Mouse (Mus musculus): ENCODE measurements around the gene Atp8b5. TPM values are rescaled to one million over a fixed set of nuclear protein-coding genes. Genes with fewer than 3 reads are reported as not detected.

The Atp8b5 gene
- polyA plus RNA-seq, 1 experiment from 2014 or later, result 0.27 TPM

DNA sequence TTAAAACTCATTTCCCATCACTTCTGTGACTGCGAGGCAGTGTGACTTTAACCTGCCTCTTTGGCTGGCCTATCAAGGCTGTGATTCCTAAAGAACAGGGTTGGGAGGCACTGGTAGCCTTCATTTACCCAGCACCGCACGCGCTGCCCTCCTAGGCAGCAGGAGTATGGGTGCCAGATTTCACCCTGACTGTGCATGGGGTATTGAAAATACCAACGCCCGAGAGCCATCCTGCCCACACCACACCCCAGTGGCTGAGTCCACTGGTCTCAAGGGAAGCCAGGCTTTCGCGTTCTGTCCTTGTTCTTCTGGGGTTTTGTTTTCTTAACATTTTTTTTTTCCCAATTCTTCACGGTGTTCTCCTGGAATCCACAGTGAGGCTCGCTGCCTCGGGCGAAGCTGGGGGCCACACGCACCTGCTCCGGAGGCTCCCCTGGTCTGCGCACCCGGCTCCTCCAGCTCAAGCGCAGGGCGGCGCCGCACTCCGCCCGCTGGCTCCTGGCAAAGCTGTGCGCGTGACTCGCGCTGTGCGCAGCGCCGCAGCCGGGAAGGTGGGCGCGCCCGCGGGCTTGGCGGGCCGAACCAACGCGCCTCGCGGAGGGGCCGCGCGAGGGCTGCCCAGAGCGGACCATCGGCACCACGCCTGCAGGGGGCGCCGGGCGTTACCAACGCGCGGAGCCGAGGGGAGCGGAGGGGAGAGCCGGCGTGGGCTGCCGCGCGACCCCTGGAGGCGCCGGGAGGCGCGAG, 114.6 kb downstream of the Atp8b5 start, which contains the start of gene Rusc2:
Rusc2 (plus strand) TSS at position 572 of the 747 bp plus-strand sequence.
- WGBS, result under 1% methylated on average over 63 of the region's 63 CpGs
- Histone ChIP-seq H3K4me1 (ENCODE audit: control insufficient read depth, insufficient read depth, low read length) (peaks cover 4% of the 10 kb centered on the region; the same call in 1 of the 2 replicates), H3K27me3 (ENCODE audit: control insufficient read depth, insufficient read depth, low read length) (no peaks in the 10 kb centered on the region), H3K27ac (ENCODE audit: low read length) (no peak within 1 kb of the TSS), H3K4me3 (ENCODE audit: low read depth, low read length) (peak within 1 kb of the TSS; percentile 64), H3K9ac (replicated peaks; ENCODE audit: low read depth, low read length) (peak within 1 kb of the TSS; percentile 54), H3K4me2 (replicated peaks; ENCODE audit: low read depth, low read length) (peak within 1 kb of the TSS; percentile 74), H3K9me3 (ENCODE audit: control insufficient read depth, low read depth, low read length) (no peaks in the 10 kb centered on the region), H3K36me3 (ENCODE audit: control insufficient read depth, insufficient read depth, low read length) (no peaks in the 10 kb centered on the region)
- ATAC-seq (ENCODE audit: insufficient number of reproducible peaks, insufficient read depth, low FRiP score, low read depth), result peak; percentile 89

DNA sequence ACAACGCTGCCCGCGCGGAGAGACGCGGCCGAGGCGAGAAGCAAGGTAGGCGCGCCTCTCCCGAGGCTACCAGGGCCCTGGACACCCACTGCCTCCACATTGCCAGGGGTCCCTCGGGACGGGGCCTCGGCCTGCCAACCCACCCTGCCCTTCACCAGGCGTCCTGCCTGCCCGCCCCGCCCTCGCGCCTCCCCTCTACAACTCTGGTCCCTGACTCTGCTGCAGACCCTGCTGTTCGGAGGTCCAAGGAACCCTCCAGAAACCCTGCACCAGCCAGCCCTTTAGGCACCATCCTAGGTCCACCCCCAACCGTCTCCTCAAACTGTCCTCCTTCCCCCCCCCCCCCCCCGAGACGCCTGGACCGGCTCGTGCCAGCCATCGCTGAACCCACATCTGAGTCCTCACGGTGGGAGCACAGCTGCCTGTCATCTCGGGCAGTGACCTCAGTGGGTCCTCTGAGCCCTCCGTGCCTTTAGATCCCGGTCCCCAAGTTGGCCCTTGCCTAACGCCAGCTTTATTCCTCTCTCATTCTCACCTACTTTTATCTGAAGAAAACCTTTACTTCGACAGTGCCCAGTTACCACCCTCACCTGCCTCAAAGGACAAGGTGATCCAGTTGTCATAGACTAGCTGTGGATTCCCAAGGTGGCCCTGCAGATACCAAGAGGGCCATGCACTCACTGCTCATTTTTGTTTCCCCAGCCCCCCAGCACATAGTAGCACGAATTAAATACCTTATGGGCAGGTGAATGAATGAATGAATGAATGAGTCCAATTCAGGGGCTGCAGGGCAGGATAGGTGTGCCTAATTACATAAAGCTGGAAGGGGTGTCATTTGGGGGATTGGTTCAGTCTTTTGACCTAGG, 115.4 kb downstream of the Atp8b5 start:
- peak overlapping the region; percentile 74 for H3K4me2 ChIP-seq (replicated peaks; ENCODE audit: low read depth, low read length)
- ATAC-seq (ENCODE audit: insufficient number of reproducible peaks, insufficient read depth, low FRiP score, low read depth), result peak; percentile 56
- H3K9me3 ChIP-seq (ENCODE audit: control insufficient read depth, low read depth, low read length), result no peaks in the 10 kb centered on the region

DNA sequence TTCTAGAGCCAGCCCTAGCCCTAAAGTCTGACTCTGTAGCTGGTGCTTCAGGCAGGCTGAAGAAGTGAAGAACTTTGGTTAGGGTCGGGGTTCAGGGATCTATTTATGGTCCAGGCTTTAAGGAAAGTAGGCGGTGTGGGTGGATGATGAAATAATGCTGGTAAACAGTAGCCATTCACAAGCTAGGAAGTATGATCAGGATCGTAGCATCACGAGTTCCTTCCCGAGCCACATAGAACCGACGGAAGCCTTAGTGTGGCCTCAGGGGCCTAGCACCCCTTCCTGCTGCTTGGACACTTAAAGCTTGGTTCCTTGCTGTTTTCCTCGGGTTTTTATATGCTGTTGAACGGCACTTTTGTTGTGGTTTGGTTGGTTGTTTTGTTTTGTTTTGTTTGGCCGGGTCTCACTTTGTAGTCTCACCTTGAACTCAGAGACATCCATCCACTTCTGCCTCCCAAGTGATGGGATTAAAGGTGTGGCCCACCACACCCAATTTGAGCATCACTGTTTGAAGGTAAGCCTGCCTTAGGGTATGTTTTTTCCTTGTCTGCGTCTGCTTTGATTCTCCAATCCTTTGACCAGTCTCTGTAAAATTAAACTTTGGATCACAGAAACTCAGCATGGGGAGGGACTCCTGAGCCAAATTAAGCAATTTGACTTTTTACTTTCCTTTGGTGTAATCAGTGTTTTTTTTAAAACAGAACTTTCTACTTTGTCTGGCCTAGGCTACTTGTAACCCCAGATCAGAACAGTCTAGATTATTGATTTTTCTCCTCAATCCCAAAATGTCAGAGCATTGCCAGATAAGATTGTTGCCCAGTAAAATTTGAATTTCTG, 116.5 kb downstream of the Atp8b5 start:
- WGBS, result 71% methylated on average over 11 of the region's 11 CpGs
- no peak for ATAC-seq (ENCODE audit: insufficient number of reproducible peaks, insufficient read depth, low FRiP score, low read depth)

More for the DNA sequence above, 115.4 kb downstream of the Atp8b5 start:
- H3K4me3 ChIP-seq (ENCODE audit: low read depth, low read length), result peak overlapping the region; percentile 64
- peak overlapping the region; percentile 54 for H3K9ac ChIP-seq (replicated peaks; ENCODE audit: low read depth, low read length)
- H3K27me3 ChIP-seq (ENCODE audit: control insufficient read depth, insufficient read depth, low read length), result no peaks in the 10 kb centered on the region
- H3K27ac ChIP-seq (ENCODE audit: low read length), result no peak overlapping the region
- WGBS, result 7% methylated on average over 29 of the region's 33 CpGs
- H3K36me3 ChIP-seq (ENCODE audit: control insufficient read depth, insufficient read depth, low read length), result no peaks in the 10 kb centered on the region
- peaks cover 4% of the 10 kb centered on the region; the same call in 1 of the 2 replicates for H3K4me1 ChIP-seq (ENCODE audit: control insufficient read depth, insufficient read depth, low read length)

DNA sequence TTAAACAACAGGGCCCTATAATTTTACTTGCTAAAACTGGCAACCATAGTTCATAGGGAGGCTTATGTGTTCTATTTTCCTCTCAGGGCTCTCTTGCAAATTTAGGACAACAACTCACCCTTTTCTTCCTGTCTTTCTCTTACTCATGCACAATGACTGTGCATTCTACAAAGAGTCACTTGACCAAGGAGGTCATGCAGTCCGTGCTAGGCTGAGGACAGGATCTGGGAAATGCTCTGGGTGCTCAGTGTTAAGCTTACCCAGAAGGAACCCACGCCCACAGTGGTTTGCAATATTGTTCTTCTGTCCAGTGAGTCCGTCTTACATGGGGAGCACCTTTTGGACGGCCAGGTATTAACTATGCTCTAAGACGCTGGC, 117.1 kb downstream of the Atp8b5 start:
- H3K27me3 ChIP-seq (ENCODE audit: control insufficient read depth, insufficient read depth, low read length), result no peaks in the 10 kb centered on the region
- no peak overlapping the region for H3K4me2 ChIP-seq (replicated peaks; ENCODE audit: low read depth, low read length)
- H3K9ac ChIP-seq (replicated peaks; ENCODE audit: low read depth, low read length), result no peak overlapping the region
- WGBS, result 86% methylated on average over 5 of the region's 5 CpGs
- no peaks in the 10 kb centered on the region for H3K9me3 ChIP-seq (ENCODE audit: control insufficient read depth, low read depth, low read length)
- no peaks in the 10 kb centered on the region for H3K36me3 ChIP-seq (ENCODE audit: control insufficient read depth, insufficient read depth, low read length)
- no peak for ATAC-seq (ENCODE audit: insufficient number of reproducible peaks, insufficient read depth, low FRiP score, low read depth)
- peaks cover 4% of the 10 kb centered on the region; the same call in 1 of the 2 replicates for H3K4me1 ChIP-seq (ENCODE audit: control insufficient read depth, insufficient read depth, low read length)
- no peak overlapping the region for H3K27ac ChIP-seq (ENCODE audit: low read length)
- no peak overlapping the region for H3K4me3 ChIP-seq (ENCODE audit: low read depth, low read length)

More for the DNA sequence above, 116.5 kb downstream of the Atp8b5 start:
- Histone ChIP-seq H3K4me1 (ENCODE audit: control insufficient read depth, insufficient read depth, low read length) (peaks cover 4% of the 10 kb centered on the region; the same call in 1 of the 2 replicates), H3K36me3 (ENCODE audit: control insufficient read depth, insufficient read depth, low read length) (no peaks in the 10 kb centered on the region), H3K4me3 (ENCODE audit: low read depth, low read length) (no peak overlapping the region), H3K27ac (ENCODE audit: low read length) (no peak overlapping the region), H3K9ac (replicated peaks; ENCODE audit: low read depth, low read length) (no peak overlapping the region), H3K9me3 (ENCODE audit: control insufficient read depth, low read depth, low read length) (no peaks in the 10 kb centered on the region), H3K4me2 (replicated peaks; ENCODE audit: low read depth, low read length) (no peak overlapping the region), H3K27me3 (ENCODE audit: control insufficient read depth, insufficient read depth, low read length) (no peaks in the 10 kb centered on the region)

DNA sequence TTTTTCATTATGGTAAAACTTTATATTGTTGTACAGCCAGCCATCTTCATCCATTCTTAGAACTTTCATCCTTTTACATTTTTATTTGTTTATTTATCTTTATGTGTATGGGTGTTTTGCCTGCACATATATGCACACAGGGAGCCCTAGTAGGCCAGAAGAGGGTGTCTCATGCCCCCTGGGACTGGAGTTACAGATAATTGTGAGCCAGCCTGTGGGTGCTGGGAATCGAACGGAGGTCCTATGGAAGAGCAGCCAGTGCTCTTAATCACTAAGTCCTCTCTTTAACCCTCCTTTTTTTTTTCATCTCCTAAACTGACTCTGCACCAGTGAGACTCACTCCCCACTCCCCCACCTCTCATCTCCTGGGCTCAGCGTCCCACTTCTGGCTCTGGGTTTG, 117.6 kb downstream of the Atp8b5 start:
- Histone ChIP-seq H3K9me3 (ENCODE audit: control insufficient read depth, low read depth, low read length) (no peaks in the 10 kb centered on the region), H3K27ac (ENCODE audit: low read length) (no peak overlapping the region), H3K4me1 (ENCODE audit: control insufficient read depth, insufficient read depth, low read length) (peaks cover 4% of the 10 kb centered on the region; the same call in 1 of the 2 replicates), H3K9ac (replicated peaks; ENCODE audit: low read depth, low read length) (no peak overlapping the region), H3K36me3 (ENCODE audit: control insufficient read depth, insufficient read depth, low read length) (no peaks in the 10 kb centered on the region), H3K27me3 (ENCODE audit: control insufficient read depth, insufficient read depth, low read length) (no peaks in the 10 kb centered on the region), H3K4me3 (ENCODE audit: low read depth, low read length) (no peak overlapping the region), H3K4me2 (replicated peaks; ENCODE audit: low read depth, low read length) (no peak overlapping the region)
- 83% methylated on average over 3 of the region's 3 CpGs for WGBS
- ATAC-seq (ENCODE audit: insufficient number of reproducible peaks, insufficient read depth, low FRiP score, low read depth), result no peak

DNA sequence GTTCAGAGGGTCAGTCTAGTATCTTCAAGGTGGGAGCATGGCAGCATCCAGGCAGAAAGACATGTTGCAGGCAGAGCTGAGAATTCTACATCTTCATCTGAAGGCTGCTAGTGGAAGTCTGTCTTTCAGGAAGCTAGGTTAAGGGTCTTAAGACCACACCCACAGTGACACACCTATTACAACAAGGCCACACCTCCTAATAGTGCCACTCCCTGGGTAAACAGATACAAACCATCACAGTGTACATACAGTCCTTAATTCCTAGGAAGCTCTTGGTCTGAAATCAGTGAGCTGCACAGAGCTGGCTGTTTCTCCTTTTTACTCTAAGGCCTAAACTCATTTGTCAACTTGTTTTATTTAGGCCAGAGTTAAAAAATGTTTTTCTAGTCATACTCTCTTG, 120.0 kb downstream of the Atp8b5 start:
- Histone ChIP-seq H3K9me3 (ENCODE audit: control insufficient read depth, low read depth, low read length) (no peaks in the 10 kb centered on the region), H3K4me3 (ENCODE audit: low read depth, low read length) (no peak overlapping the region), H3K27ac (ENCODE audit: low read length) (no peak overlapping the region), H3K9ac (replicated peaks; ENCODE audit: low read depth, low read length) (no peak overlapping the region), H3K4me2 (replicated peaks; ENCODE audit: low read depth, low read length) (no peak overlapping the region), H3K27me3 (ENCODE audit: control insufficient read depth, insufficient read depth, low read length) (no peaks in the 10 kb centered on the region), H3K36me3 (ENCODE audit: control insufficient read depth, insufficient read depth, low read length) (no peaks in the 10 kb centered on the region), H3K4me1 (ENCODE audit: control insufficient read depth, insufficient read depth, low read length) (0 out of 2 replicates have a peak, but pooled peaks cover 4% of the 10 kb centered on the region)
- no peak for ATAC-seq (ENCODE audit: insufficient number of reproducible peaks, insufficient read depth, low FRiP score, low read depth)

DNA sequence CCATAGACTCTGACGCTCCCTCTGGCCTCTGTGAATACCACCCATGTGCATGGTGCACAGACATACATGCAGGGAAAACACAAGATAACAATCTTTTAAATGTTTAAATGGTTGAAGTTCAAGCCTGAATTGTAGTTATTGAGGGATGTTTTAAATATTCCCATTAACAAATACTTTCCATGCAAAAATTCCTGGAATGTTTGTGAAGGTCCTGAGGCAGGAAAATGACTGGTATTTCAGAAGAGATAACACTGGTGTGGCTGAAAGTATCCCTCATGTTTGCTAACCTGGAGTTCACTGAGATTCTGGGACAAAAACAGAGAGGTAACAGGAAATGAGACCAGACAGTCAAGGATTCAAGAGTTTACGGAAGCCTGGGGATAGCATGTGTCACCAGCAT, 122.4 kb downstream of the Atp8b5 start:
- H3K9me3 ChIP-seq (ENCODE audit: control insufficient read depth, low read depth, low read length), result no peaks in the 10 kb centered on the region
- H3K27ac ChIP-seq (ENCODE audit: low read length), result no peak overlapping the region
- no peak overlapping the region for H3K4me2 ChIP-seq (replicated peaks; ENCODE audit: low read depth, low read length)
- H3K9ac ChIP-seq (replicated peaks; ENCODE audit: low read depth, low read length), result no peak overlapping the region
- no peak overlapping the region for H3K4me3 ChIP-seq (ENCODE audit: low read depth, low read length)
- H3K4me1 ChIP-seq (ENCODE audit: control insufficient read depth, insufficient read depth, low read length), result peaks cover 7% of the 10 kb centered on the region
- no peaks in the 10 kb centered on the region for H3K27me3 ChIP-seq (ENCODE audit: control insufficient read depth, insufficient read depth, low read length)
- no peaks in the 10 kb centered on the region for H3K36me3 ChIP-seq (ENCODE audit: control insufficient read depth, insufficient read depth, low read length)
- WGBS, result 82% methylated on average over 2 of the region's 2 CpGs
- no peak for ATAC-seq (ENCODE audit: insufficient number of reproducible peaks, insufficient read depth, low FRiP score, low read depth)

Measured in stomach, embryonic 14.5 days (tissue).